Mouse (Mus musculus): Measurements from ENCODE around the gene Bcl6. TPM values are rescaled to one million over a fixed set of nuclear protein-coding genes. Genes with fewer than 3 reads are reported as not detected.

Bcl6 gene
- 2.2 and 2.4 TPM in 2 replicates for polyA plus RNA-seq (2012; rRNA removed)

DNA sequence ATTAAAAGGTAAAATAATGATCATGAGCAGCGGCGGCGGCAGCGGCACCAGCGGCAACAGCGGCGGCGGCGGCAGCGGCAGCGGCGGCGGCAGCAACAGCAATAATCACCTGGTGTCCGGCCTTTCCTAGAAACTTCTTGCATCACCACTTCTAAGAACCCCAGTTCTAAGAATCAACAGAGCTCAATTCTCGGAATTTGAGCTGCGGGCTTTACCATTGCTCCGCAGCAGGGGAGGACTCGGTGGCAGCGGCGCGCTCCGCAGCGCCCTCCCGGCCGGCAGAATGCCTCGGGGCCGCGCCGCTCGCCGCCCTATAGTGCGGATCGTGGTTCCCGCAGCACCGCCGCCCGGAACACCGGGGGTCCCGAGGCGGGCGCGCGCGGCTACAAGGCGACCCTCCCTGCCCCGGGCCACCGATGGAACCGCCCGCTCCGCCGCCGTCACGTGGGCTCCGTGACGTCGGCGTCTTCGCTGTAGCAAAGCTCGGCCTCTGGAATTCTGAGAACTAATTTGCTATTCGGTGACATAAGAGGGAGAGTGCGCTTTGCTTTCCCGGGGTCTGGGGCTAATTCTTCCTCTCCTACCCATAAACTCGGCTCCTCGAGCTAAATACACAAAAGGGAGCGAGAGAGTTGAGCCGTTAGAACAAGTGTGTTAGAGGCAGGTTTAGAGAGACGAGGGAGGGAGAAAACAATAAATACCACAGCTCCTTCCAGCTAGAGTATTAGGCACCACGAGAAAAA is at the start of gene Bcl6, which contains the start of gene Gm37419:
Gene Bcl6, minus strand, starts transcription at position 387 of the 743 bp plus-strand sequence.
Gene Gm37419, plus strand, starts transcription at position 17 of the 743 bp plus-strand sequence.
- no peaks in the 10 kb centered on the region for H3K36me3 ChIP-seq (ENCODE audit: control insufficient read depth, insufficient read depth, low read length)
- peaks cover 11% of the 10 kb centered on the region for H3K4me1 ChIP-seq (ENCODE audit: control insufficient read depth, insufficient read depth, low read length)
- peak within 1 kb of the TSS; percentile 79 for H3K4me3 ChIP-seq (ENCODE audit: control insufficient read depth, low read depth, low read length)
- peak within 1 kb of the TSS; percentile 79 for H3K27ac ChIP-seq (ENCODE audit: control insufficient read depth, insufficient read depth, low read depth, low read length)
- peak; percentile 62; the same call in 1 of the 2 replicates for TF ChIP-seq POLR2A (IDR thresholded peaks at IDR 0.05; ENCODE audit: control insufficient read depth, low read depth, low read length)
- no peak for TF ChIP-seq CTCF (IDR thresholded peaks at IDR 0.05; ENCODE audit: control insufficient read depth, insufficient read depth, insufficient replicate concordance, low read depth, low read length)
- H3K27me3 ChIP-seq (ENCODE audit: control insufficient read depth, insufficient read depth, low read length): peaks cover 8% of the 10 kb centered on the region

DNA sequence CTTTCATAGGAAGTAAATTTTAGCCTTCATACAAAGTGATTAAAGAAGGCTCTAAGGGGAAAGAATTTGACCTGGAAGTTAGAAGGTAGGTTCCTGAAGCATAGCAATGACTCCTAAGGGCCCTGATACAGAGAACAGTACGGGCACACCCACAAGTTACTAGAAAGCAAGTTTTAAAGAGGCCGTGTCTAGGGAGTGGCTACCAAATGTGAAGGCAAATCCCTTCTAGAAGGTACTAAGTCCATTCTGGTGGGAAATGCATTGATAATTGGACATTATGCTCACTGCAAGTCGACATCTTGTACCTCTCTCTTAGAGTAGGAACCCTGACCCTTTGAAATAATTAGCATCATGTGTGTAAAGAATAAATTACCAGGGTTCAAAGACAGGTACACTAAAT is 47.7 kb upstream of the Bcl6 start:
- no peaks in the 10 kb centered on the region for H3K27me3 ChIP-seq (ENCODE audit: control insufficient read depth, insufficient read depth, low read length)
- no peaks in the 10 kb centered on the region; the same call in 1 of the 2 replicates for H3K4me1 ChIP-seq (ENCODE audit: control insufficient read depth, insufficient read depth, low read length)
- H3K27ac ChIP-seq (ENCODE audit: control insufficient read depth, insufficient read depth, low read depth, low read length): no peak overlapping the region
- H3K4me3 ChIP-seq (ENCODE audit: control insufficient read depth, low read depth, low read length): no peak overlapping the region
- H3K36me3 ChIP-seq (ENCODE audit: control insufficient read depth, insufficient read depth, low read length): no peaks in the 10 kb centered on the region
- TF ChIP-seq POLR2A (IDR thresholded peaks at IDR 0.05; ENCODE audit: control insufficient read depth, low read depth, low read length) (no peak), CTCF (IDR thresholded peaks at IDR 0.05; ENCODE audit: control insufficient read depth, insufficient read depth, insufficient replicate concordance, low read depth, low read length) (no peak)

DNA sequence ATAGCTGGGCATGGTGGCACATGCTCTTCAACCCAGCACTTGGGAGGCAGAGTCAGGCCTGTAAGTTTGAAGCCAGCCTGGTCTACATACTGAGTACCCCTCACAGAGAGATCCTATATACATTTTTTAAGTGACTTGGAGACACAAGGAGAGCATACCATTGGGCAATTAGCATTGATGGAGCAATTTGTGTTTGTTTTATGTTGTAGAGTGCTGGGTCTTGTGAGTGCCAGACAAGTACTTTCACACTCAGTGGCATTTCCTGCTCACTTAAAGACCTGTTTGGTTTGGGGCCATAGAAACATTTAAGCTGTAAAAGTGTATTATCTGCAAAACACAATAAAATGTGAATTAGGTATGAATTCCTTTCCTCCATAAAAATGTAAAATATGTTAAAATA is 47.1 kb upstream of the Bcl6 start:
- Histone ChIP-seq H3K27me3 (ENCODE audit: control insufficient read depth, insufficient read depth, low read length) (no peaks in the 10 kb centered on the region), H3K36me3 (ENCODE audit: control insufficient read depth, insufficient read depth, low read length) (no peaks in the 10 kb centered on the region), H3K4me1 (ENCODE audit: control insufficient read depth, insufficient read depth, low read length) (no peaks in the 10 kb centered on the region; the same call in 1 of the 2 replicates), H3K4me3 (ENCODE audit: control insufficient read depth, low read depth, low read length) (no peak overlapping the region), H3K27ac (ENCODE audit: control insufficient read depth, insufficient read depth, low read depth, low read length) (no peak overlapping the region)
- TF ChIP-seq CTCF (IDR thresholded peaks at IDR 0.05; ENCODE audit: control insufficient read depth, insufficient read depth, insufficient replicate concordance, low read depth, low read length) (no peak), POLR2A (IDR thresholded peaks at IDR 0.05; ENCODE audit: control insufficient read depth, low read depth, low read length) (no peak)

DNA sequence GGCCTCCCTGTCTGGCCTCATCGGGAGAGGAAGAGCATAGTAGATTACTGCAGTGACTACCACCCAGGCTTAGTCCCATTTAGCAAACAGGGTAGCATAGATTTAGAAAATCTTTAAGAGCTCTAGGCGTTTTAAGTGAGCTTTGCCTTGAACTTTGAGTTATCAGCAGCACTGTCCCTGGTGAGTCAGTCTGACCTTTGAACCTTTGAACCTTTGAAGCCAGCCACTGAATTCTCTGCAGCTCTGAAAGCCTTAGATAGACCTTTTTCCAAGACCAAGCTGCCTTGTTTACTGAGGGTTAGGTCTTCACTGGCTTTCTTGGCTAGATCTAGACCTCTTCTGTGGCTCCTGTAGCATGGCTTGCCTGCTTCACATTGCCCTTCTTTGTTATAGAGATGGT is 45.8 kb upstream of the Bcl6 start:
- Histone ChIP-seq H3K4me3 (ENCODE audit: control insufficient read depth, low read depth, low read length) (no peak overlapping the region), H3K36me3 (ENCODE audit: control insufficient read depth, insufficient read depth, low read length) (no peaks in the 10 kb centered on the region), H3K27me3 (ENCODE audit: control insufficient read depth, insufficient read depth, low read length) (no peaks in the 10 kb centered on the region), H3K27ac (ENCODE audit: control insufficient read depth, insufficient read depth, low read depth, low read length) (no peak overlapping the region), H3K4me1 (ENCODE audit: control insufficient read depth, insufficient read depth, low read length) (no peaks in the 10 kb centered on the region; the same call in 1 of the 2 replicates)
- TF ChIP-seq CTCF (IDR thresholded peaks at IDR 0.05; ENCODE audit: control insufficient read depth, insufficient read depth, insufficient replicate concordance, low read depth, low read length) (no peak), POLR2A (IDR thresholded peaks at IDR 0.05; ENCODE audit: control insufficient read depth, low read depth, low read length) (no peak)

GRCm38 (mm10) chr16:24033259-24033658 is 44.6 kb upstream of the Bcl6 start:
- Histone ChIP-seq H3K36me3 (ENCODE audit: control insufficient read depth, insufficient read depth, low read length) (no peaks in the 10 kb centered on the region), H3K27me3 (ENCODE audit: control insufficient read depth, insufficient read depth, low read length) (no peaks in the 10 kb centered on the region), H3K4me3 (ENCODE audit: control insufficient read depth, low read depth, low read length) (no peak overlapping the region), H3K4me1 (ENCODE audit: control insufficient read depth, insufficient read depth, low read length) (no peaks in the 10 kb centered on the region; the same call in 1 of the 2 replicates), H3K27ac (ENCODE audit: control insufficient read depth, insufficient read depth, low read depth, low read length) (no peak overlapping the region)
- TF ChIP-seq POLR2A (IDR thresholded peaks at IDR 0.05; ENCODE audit: control insufficient read depth, low read depth, low read length): no peak
- no peak for TF ChIP-seq CTCF (IDR thresholded peaks at IDR 0.05; ENCODE audit: control insufficient read depth, insufficient read depth, insufficient replicate concordance, low read depth, low read length)

GRCm38 (mm10) chr16:24029965-24030672 is 41.5 kb upstream of the Bcl6 start:
- TF ChIP-seq CTCF (IDR thresholded peaks at IDR 0.05; ENCODE audit: control insufficient read depth, insufficient read depth, insufficient replicate concordance, low read depth, low read length): no peak
- no peak for TF ChIP-seq POLR2A (IDR thresholded peaks at IDR 0.05; ENCODE audit: control insufficient read depth, low read depth, low read length)
- no peak overlapping the region for H3K27ac ChIP-seq (ENCODE audit: control insufficient read depth, insufficient read depth, low read depth, low read length)

DNA sequence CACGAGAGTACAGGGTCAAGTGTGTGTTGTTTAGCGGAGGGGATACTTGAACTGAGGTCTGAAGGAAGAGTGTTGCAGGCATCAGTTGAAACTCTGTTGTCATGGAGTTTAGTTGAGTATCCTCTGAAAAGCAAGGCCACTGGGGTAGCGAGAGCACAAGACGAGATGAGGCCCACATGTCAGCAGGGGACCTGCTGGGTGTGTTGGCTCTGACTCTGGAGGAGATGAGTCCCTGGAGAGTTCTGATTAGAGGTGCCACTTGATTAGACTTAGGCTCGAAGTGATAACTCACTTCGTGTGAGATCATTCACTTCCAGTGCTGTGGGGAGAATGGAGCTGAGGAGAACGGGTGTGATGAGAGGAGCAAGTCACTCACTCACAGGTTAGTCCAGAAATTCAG is 36.8 kb upstream of the Bcl6 start:
- Histone ChIP-seq H3K4me1 (ENCODE audit: control insufficient read depth, insufficient read depth, low read length) (no peaks in the 10 kb centered on the region), H3K27me3 (ENCODE audit: control insufficient read depth, insufficient read depth, low read length) (no peaks in the 10 kb centered on the region), H3K4me3 (ENCODE audit: control insufficient read depth, low read depth, low read length) (no peak overlapping the region), H3K27ac (ENCODE audit: control insufficient read depth, insufficient read depth, low read depth, low read length) (no peak overlapping the region), H3K36me3 (ENCODE audit: control insufficient read depth, insufficient read depth, low read length) (no peaks in the 10 kb centered on the region)
- TF ChIP-seq CTCF (IDR thresholded peaks at IDR 0.05; ENCODE audit: control insufficient read depth, insufficient read depth, insufficient replicate concordance, low read depth, low read length): no peak
- no peak for TF ChIP-seq POLR2A (IDR thresholded peaks at IDR 0.05; ENCODE audit: control insufficient read depth, low read depth, low read length)

More at GRCm38 (mm10) chr16:24029965-24030672, 41.5 kb upstream of the Bcl6 start:
- Histone ChIP-seq H3K27me3 (ENCODE audit: control insufficient read depth, insufficient read depth, low read length) (no peaks in the 10 kb centered on the region), H3K4me1 (ENCODE audit: control insufficient read depth, insufficient read depth, low read length) (no peaks in the 10 kb centered on the region; the same call in 1 of the 2 replicates), H3K4me3 (ENCODE audit: control insufficient read depth, low read depth, low read length) (no peak overlapping the region), H3K36me3 (ENCODE audit: control insufficient read depth, insufficient read depth, low read length) (no peaks in the 10 kb centered on the region)
